Mouse (Mus musculus) cortical plate, adult 2 months (tissue): ENCODE measurements around the gene Nfib.

Experiments used
- CTCF ChIP-seq: fragments of 200-500 bp; IDR thresholded peaks from 2 replicates; pipeline ENCODE4 v1.5.1; 2011; ENCODE audit warnings: mild to moderate bottlenecking, control low read depth, low read length; ENCODE audit not compliant: insufficient read depth; ENCODE audit errors: extremely low read depth
- POLR2A ChIP-seq: fragments of 200-500 bp; IDR thresholded peaks from 2 replicates; pipeline ENCODE4 v1.6.1; 2011; ENCODE audit warnings: mild to moderate bottlenecking, low read length, control low read depth; ENCODE audit not compliant: insufficient read depth; ENCODE audit errors: extremely low read depth

GRCm38 (mm10) chr4:82509771-82510170 lies 195.8 kb downstream of the Nfib start:
- TF ChIP-seq CTCF (no peak), POLR2A (no peak)
